Mouse (Mus musculus): ENCODE measurements around the gene Hecw2.

DNA sequence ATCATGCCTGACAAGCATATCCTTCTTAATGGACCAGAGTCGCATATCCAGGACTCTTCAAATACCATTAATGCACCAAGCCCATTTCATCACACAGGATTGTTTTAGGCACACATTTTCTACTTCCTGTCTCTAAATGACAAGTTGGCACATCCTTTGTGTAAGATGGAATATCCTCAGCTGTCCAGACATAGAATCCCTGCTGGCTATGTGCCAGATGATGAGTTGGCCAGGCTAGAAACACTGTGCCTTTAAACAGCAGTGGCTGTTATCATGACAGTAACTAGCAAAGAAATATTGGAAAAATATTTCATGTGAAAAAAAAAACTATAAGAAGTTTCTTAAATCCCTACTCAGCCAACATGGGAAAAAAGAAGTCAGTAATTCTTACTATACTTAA lies 35.4 kb downstream of the Hecw2 start:
- no peak for TF ChIP-seq CTCF (conservative IDR thresholded peaks at IDR 0.05; ENCODE audit: low read length)
- TF ChIP-seq POU5F1 (IDR thresholded peaks at IDR 0.05; ENCODE audit: borderline replicate concordance, low read length), result no peak
- TF ChIP-seq NANOG (IDR thresholded peaks at IDR 0.05; ENCODE audit: borderline replicate concordance, low read length), result no peak
